In the genomic region with DNA sequence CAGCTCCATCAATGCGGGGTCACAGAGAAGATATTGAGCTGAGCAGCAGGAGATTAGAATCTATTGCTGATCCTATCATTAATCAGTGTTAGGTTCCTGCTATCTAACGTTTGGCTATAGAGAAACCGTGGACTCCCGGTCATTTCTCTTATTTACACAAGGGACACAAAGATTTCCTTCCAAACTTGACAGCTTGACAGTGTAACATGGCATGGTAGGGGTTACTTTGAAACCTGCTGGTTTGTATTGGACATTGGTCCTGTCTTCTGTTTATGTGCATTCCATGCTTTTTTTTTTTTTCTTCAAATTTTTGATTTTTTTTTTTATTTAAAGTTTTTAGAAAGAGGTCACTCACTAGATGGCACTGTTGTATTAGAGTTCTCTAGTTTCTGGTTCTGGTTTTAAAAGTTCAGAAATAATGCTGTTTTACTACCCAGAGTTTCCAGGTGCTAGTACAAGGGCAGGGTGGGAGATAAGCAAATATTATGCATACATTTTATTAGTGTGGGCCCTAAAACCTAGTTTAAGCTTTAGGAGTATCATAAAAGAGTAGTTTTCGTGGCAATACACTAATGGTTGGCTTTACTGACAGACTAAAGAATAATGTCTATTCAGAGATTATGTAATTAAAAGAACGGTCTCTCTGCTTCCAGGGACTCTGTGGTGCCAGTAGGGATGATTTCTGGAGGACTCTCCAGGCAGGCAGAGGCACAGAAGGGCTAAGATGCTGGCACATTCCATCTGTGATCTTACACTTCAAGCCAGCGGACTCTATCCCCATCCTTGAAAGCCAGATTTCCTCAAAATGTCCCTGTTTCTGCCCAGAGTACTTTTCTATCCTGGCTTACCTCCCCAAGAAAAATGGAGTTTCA, we compare ENCODE assay signal across 11 mouse cellular contexts.
DNase-seq lines count a peak whose midpoint lies in the region; ATAC-seq lines count a peak whose summit lies in the region.
"Had no signal": no experiment of that assay in that cellular context is flagged by ENCODE, and none has a peak within 500 bp of the region (broad histone marks: within the 10 kb centered on the region; RNA-seq: fewer than 3 reads in every experiment).

No protein-coding gene starts in this region.

- peak; percentile 79 for DNase-seq in forebrain, embryonic 14.5 days (ENCODE audit: low spot score)
- peak; percentile 12 to 32 for DNase-seq in left cerebral cortex, postnatal 25 days (ENCODE audit: low spot score in 2 of 2)
- DNase-seq in left cerebral cortex, postnatal 36 days (ENCODE audit: low spot score in 2 of 2), result no peak
- DNase-seq in R1 (ENCODE audit: low read depth, low spot score), result peak; percentile 9
- DNase-seq in yolk sac, embryonic 10.5 days (ENCODE audit: low spot score), result no peak
- DNase-seq in thymus, adult 18-20 months, result no peak
- DNase-seq: gastrocnemius, postnatal 10 days had no signal

- no peaks in the 10 kb centered on the region for H3K4me1 ChIP-seq in forebrain, embryonic 14.5 days (ENCODE audit: control insufficient read depth, insufficient read depth, low read length)
- H3K4me1 ChIP-seq in forebrain, embryonic 12.5 days, result no peaks in the 10 kb centered on the region
- H3K4me1 ChIP-seq in limb, embryonic 13.5 days, result peaks cover 10% of the 10 kb centered on the region

- intact Hi-C loops in left cerebral cortex, postnatal 25 days (cut with DNase I), result no loop called here
- intact Hi-C loops in left cerebral cortex, postnatal 36 days (cut with DNase I), result no loop called here

- H3K9ac ChIP-seq in forebrain, embryonic 14.5 days (ENCODE audit: low read length), result no peak overlapping the region
- no peak overlapping the region for H3K9ac ChIP-seq in forebrain, embryonic 12.5 days
- no peak overlapping the region for H3K9ac ChIP-seq in limb, embryonic 13.5 days

- no peaks in the 10 kb centered on the region for H3K9me3 ChIP-seq in forebrain, embryonic 14.5 days (replicated peaks; ENCODE audit: control insufficient read depth, low read length)
- H3K9me3 ChIP-seq in forebrain, embryonic 12.5 days, result no peaks in the 10 kb centered on the region
- no peaks in the 10 kb centered on the region for H3K9me3 ChIP-seq in limb, embryonic 13.5 days

- H3K27me3 ChIP-seq in forebrain, embryonic 14.5 days (replicated peaks; ENCODE audit: control insufficient read depth, insufficient read depth, low read length), result no peaks in the 10 kb centered on the region
- no peaks in the 10 kb centered on the region for H3K27me3 ChIP-seq in forebrain, embryonic 12.5 days
- 0 out of 2 replicates have a peak, but pooled peaks cover 4% of the 10 kb centered on the region for H3K27me3 ChIP-seq in limb, embryonic 13.5 days

- no peak overlapping the region for H3K27ac ChIP-seq in forebrain, embryonic 14.5 days (ENCODE audit: low read depth, low read length)
- no peak overlapping the region for H3K27ac ChIP-seq in forebrain, embryonic 12.5 days
- H3K27ac ChIP-seq in limb, embryonic 13.5 days, result peak overlapping the region; percentile 22; the same call in 1 of the 2 replicates

- no peak overlapping the region for H3K4me3 ChIP-seq in forebrain, embryonic 14.5 days (ENCODE audit: low read depth, low read length)
- no peak overlapping the region for H3K4me3 ChIP-seq in forebrain, embryonic 12.5 days (replicated peaks)
- no peak overlapping the region for H3K4me3 ChIP-seq in limb, embryonic 13.5 days

- 58% methylated on average over 7 of the region's 7 CpGs for WGBS in forebrain, embryonic 14.5 days
- WGBS in forebrain, embryonic 12.5 days, result 66% methylated on average over 7 of the region's 7 CpGs
- 41% methylated on average over 7 of the region's 7 CpGs for WGBS in limb, embryonic 13.5 days

- no peak overlapping the region for H3K4me2 ChIP-seq in forebrain, embryonic 14.5 days (ENCODE audit: low read length)
- no peak overlapping the region for H3K4me2 ChIP-seq in forebrain, embryonic 12.5 days
- H3K4me2 ChIP-seq in limb, embryonic 13.5 days (replicated peaks), result no peak overlapping the region

- 0 out of 2 replicates have a peak, but pooled peaks have one; percentile 20 for ATAC-seq in forebrain, embryonic 14.5 days
- no peak for ATAC-seq in forebrain, embryonic 12.5 days (ENCODE audit: low FRiP score)
- ATAC-seq in limb, embryonic 13.5 days (ENCODE audit: low FRiP score, low read depth), result peak; percentile 66; the same call in 1 of the 2 replicates
- ATAC-seq: CD4-positive, CD25-positive, alpha-beta regulatory T cell, adult 4 months; hindbrain, embryonic 16.5 days had no signal

- no peaks in the 10 kb centered on the region for H3K36me3 ChIP-seq in forebrain, embryonic 14.5 days (ENCODE audit: control insufficient read depth, insufficient read depth, low read length)
- H3K36me3 ChIP-seq in forebrain, embryonic 12.5 days (replicated peaks), result no peaks in the 10 kb centered on the region
- no peaks in the 10 kb centered on the region for H3K36me3 ChIP-seq in limb, embryonic 13.5 days

Comparison
In these comparisons a context has a peak if more than half of its experiments do, and no peak if none do; other contexts are left out.
1. DNase-seq: peak in forebrain, embryonic 14.5 days (single experiment), left cerebral cortex, postnatal 25 days (2 of 2) and R1 (single experiment); none in left cerebral cortex, postnatal 36 days (0 of 2), yolk sac, embryonic 10.5 days (single experiment) and thymus, adult 18-20 months (0 of 2).